Mouse (Mus musculus) MEL (cell line): Measurements from ENCODE around the gene Gm20721. TPM values are rescaled to one million over a fixed set of nuclear protein-coding genes. Genes with fewer than 3 reads are reported as not detected.
A peak's percentile ranks its signal among the peaks of the same experiment; 100 is the strongest.

Experiments
- DNase-seq: peaks from one replicate; pipeline ENCODE4 v3.0.0; 2011; ENCODE audit warnings: low read depth, low spot score
- H3K27ac ChIP-seq: 2 replicates; pipeline ENCODE4 v1.5.1; 2012; ENCODE audit warnings: low read depth, mild to moderate bottlenecking, control low read depth, low read length, moderate library complexity; ENCODE audit not compliant: control insufficient read depth
- H3K27me3 ChIP-seq, 2 experiments: fragments of 150-350 bp in 1 of 2; sonication (generic) in 1 of 2; 2 replicates each; pipeline ENCODE4 v1.6.1; 2012; ENCODE audit warnings: low read length in 2 of 2, mild to moderate bottlenecking in 2 of 2, improper control_type of control experiment in 1 of 2, moderate library complexity in 1 of 2; ENCODE audit not compliant: insufficient read depth in 2 of 2, control insufficient read depth in 1 of 2
- H3K36me3 ChIP-seq, 2 experiments: 2 replicates each; pipeline ENCODE4 v1.6.1; 2012 to 2014; ENCODE audit warnings: low read length in 2 of 2, improper control_type of control experiment in 1 of 2, inconsistent platforms in 1 of 2, mild to moderate bottlenecking in 1 of 2; ENCODE audit not compliant: insufficient read depth in 2 of 2, control insufficient read depth in 1 of 2
- H3K4me1 ChIP-seq, 2 experiments: fragments of 150-350 bp in 1 of 2; sonication (generic) in 1 of 2; 2 replicates each; pipeline ENCODE4 v1.6.1; 2012; ENCODE audit warnings: low read length in 2 of 2, improper control_type of control experiment in 1 of 2, mild to moderate bottlenecking in 1 of 2; ENCODE audit not compliant: insufficient read depth in 2 of 2, control insufficient read depth in 1 of 2
- H3K4me3 ChIP-seq, 2 experiments: fragments of 150-350 bp in 1 of 2; sonication (generic) in 1 of 2; 2 replicates each; pipeline ENCODE4 v1.5.1; 2012; ENCODE audit warnings: low read depth in 2 of 2, low read length in 2 of 2, mild to moderate bottlenecking in 2 of 2, moderate library complexity in 2 of 2, control low read depth in 1 of 2, improper control_type of control experiment in 1 of 2; ENCODE audit not compliant: control insufficient read depth in 1 of 2, insufficient read depth in 1 of 2
- H3K79me2 ChIP-seq: 2 replicates; pipeline ENCODE4 v1.6.1; 2012; ENCODE audit warnings: mild to moderate bottlenecking, low read length, moderate library complexity; ENCODE audit not compliant: control insufficient read depth, poor library complexity, insufficient read depth
- H3K9ac ChIP-seq: 2 replicates; pipeline ENCODE4 v1.6.1; 2012; ENCODE audit warnings: low read depth, mild to moderate bottlenecking, control low read depth, low read length, moderate library complexity; ENCODE audit not compliant: control insufficient read depth, poor library complexity, severe bottlenecking
- H3K9me3 ChIP-seq: fragments of 150-350 bp; sonication (generic); replicated peaks from 2 replicates; pipeline ENCODE4 v1.6.1; 2012; ENCODE audit warnings: mild to moderate bottlenecking, low read length, improper control_type of control experiment, moderate library complexity; ENCODE audit not compliant: insufficient read depth
- BHLHE40 ChIP-seq: IDR thresholded peaks from 2 replicates; pipeline ENCODE4 v1.6.1; 2012; ENCODE audit warnings: low read depth, mild to moderate bottlenecking, inconsistent platforms, low read length, improper control_type of control experiment, borderline replicate concordance
- CHD1 ChIP-seq: IDR thresholded peaks from 2 replicates; pipeline ENCODE4 v1.6.1; 2012; ENCODE audit warnings: low read depth, mild to moderate bottlenecking, inconsistent platforms, low read length, improper control_type of control experiment
- CTCF ChIP-seq, 3 experiments: IDR thresholded peaks in 2 of 3; conservative IDR thresholded peaks in 1 of 3; 2 replicates each; pipeline ENCODE4 v1.5.1; 2011 to 2012; ENCODE audit warnings: low read length in 3 of 3, low read depth in 2 of 3, mild to moderate bottlenecking in 2 of 3, improper control_type of control experiment in 1 of 3, inconsistent platforms in 1 of 3, mixed read lengths in 1 of 3, moderate library complexity in 1 of 3; ENCODE audit not compliant: control insufficient read depth in 1 of 3, insufficient read depth in 1 of 3, poor library complexity in 1 of 3, severe bottlenecking in 1 of 3
- ELF1 ChIP-seq: IDR thresholded peaks from 2 replicates; pipeline ENCODE4 v1.6.1; 2014; ENCODE audit warnings: low read depth, mild to moderate bottlenecking, inconsistent platforms, low read length, improper control_type of control experiment, moderate library complexity
- EP300 ChIP-seq, 2 experiments: IDR thresholded peaks; 2 replicates each; pipeline ENCODE4 v1.6.1; 2011; ENCODE audit warnings: improper control_type of control experiment in 2 of 2, low read length in 2 of 2, low read depth in 1 of 2, mild to moderate bottlenecking in 1 of 2
- ETS1 ChIP-seq: IDR thresholded peaks from 2 replicates; pipeline ENCODE4 v1.6.1; 2012; ENCODE audit warnings: low read depth, mild to moderate bottlenecking, inconsistent platforms, low read length, improper control_type of control experiment, moderate library complexity
- GATA1 ChIP-seq: IDR thresholded peaks from 2 replicates; pipeline ENCODE4 v1.6.1; 2011; ENCODE audit warnings: low read depth, low read length, improper control_type of control experiment
- HCFC1 ChIP-seq: IDR thresholded peaks from 2 replicates; pipeline ENCODE4 v1.6.1; 2012; ENCODE audit warnings: low read depth, mild to moderate bottlenecking, inconsistent platforms, low read length, improper control_type of control experiment, moderate library complexity
- JUND ChIP-seq: IDR thresholded peaks from 2 replicates; pipeline ENCODE4 v1.6.1; 2011; ENCODE audit warnings: low read depth, mild to moderate bottlenecking, improper control_type of control experiment, low read length
- KAT2A ChIP-seq: conservative IDR thresholded peaks from 2 replicates; pipeline ENCODE4 v1.6.1; 2012; ENCODE audit warnings: low read depth, low read length, improper control_type of control experiment, inconsistent platforms
- MAFK ChIP-seq: IDR thresholded peaks from 2 replicates; pipeline ENCODE4 v1.6.1; 2011; ENCODE audit warnings: low read depth, mild to moderate bottlenecking, low read length, improper control_type of control experiment, borderline replicate concordance
- MAX ChIP-seq: IDR thresholded peaks from 2 replicates; pipeline ENCODE4 v1.6.1; 2011; ENCODE audit warnings: low read length, improper control_type of control experiment
- MAZ ChIP-seq: IDR thresholded peaks from 2 replicates; pipeline ENCODE4 v1.6.1; 2012; ENCODE audit warnings: low read depth, mild to moderate bottlenecking, inconsistent platforms, low read length, improper control_type of control experiment
- MEF2A ChIP-seq: IDR thresholded peaks from 2 replicates; pipeline ENCODE4 v1.6.1; 2014; ENCODE audit warnings: low read depth, mild to moderate bottlenecking, inconsistent platforms, low read length, improper control_type of control experiment; ENCODE audit not compliant: poor library complexity, insufficient replicate concordance, severe bottlenecking; ENCODE audit errors: extremely low read depth
- MXI1 ChIP-seq: IDR thresholded peaks from 2 replicates; pipeline ENCODE4 v1.6.1; 2011; ENCODE audit warnings: mild to moderate bottlenecking, low read depth, low read length, improper control_type of control experiment
- MYB ChIP-seq: IDR thresholded peaks from 2 replicates; pipeline ENCODE4 v1.6.1; 2011; ENCODE audit warnings: mild to moderate bottlenecking, low read depth, low read length, improper control_type of control experiment
- MYC ChIP-seq: IDR thresholded peaks from 2 replicates; pipeline ENCODE4 v1.6.1; 2011; ENCODE audit warnings: low read depth, mild to moderate bottlenecking, low read length, improper control_type of control experiment, moderate library complexity
- NELFE ChIP-seq: IDR thresholded peaks from 2 replicates; pipeline ENCODE4 v1.6.1; 2011; ENCODE audit warnings: low read depth, low read length, improper control_type of control experiment
- NRF1 ChIP-seq: IDR thresholded peaks from 2 replicates; pipeline ENCODE4 v1.6.1; 2014; ENCODE audit warnings: low read depth, mild to moderate bottlenecking, inconsistent platforms, low read length, improper control_type of control experiment, moderate library complexity; ENCODE audit not compliant: poor library complexity, insufficient read depth, severe bottlenecking
- POLR2A ChIP-seq, 2 experiments: IDR thresholded peaks; 2 replicates each; pipeline ENCODE4 v1.6.1; 2011 to 2012; ENCODE audit warnings: low read length in 2 of 2, mild to moderate bottlenecking in 2 of 2, control low read depth in 1 of 2, improper control_type of control experiment in 1 of 2, low read depth in 1 of 2, moderate library complexity in 1 of 2; ENCODE audit not compliant: control insufficient read depth in 1 of 2, insufficient read depth in 1 of 2, poor library complexity in 1 of 2
- POLR2AphosphoS5 ChIP-seq: IDR thresholded peaks from 2 replicates; pipeline ENCODE4 v1.6.1; 2012; ENCODE audit warnings: low read depth, borderline replicate concordance, mild to moderate bottlenecking, inconsistent platforms, low read length, moderate library complexity, mixed read lengths
- RAD21 ChIP-seq: IDR thresholded peaks from 2 replicates; pipeline ENCODE4 v1.6.1; 2011; ENCODE audit warnings: mild to moderate bottlenecking, low read depth, low read length, improper control_type of control experiment
- SIN3A ChIP-seq: IDR thresholded peaks from 2 replicates; pipeline ENCODE4 v1.6.1; 2012; ENCODE audit warnings: low read length, improper control_type of control experiment, inconsistent platforms
- TAL1 ChIP-seq: IDR thresholded peaks from 2 replicates; pipeline ENCODE4 v1.6.1; 2012; ENCODE audit warnings: mild to moderate bottlenecking, inconsistent platforms, low read length, moderate library complexity, mixed read lengths
- TBP ChIP-seq: IDR thresholded peaks from 2 replicates; pipeline ENCODE4 v1.8.0; 2011; ENCODE audit warnings: low read depth, low read length, improper control_type of control experiment
- TCF12 ChIP-seq: IDR thresholded peaks from 2 replicates; pipeline ENCODE4 v1.6.1; 2014; ENCODE audit warnings: low read depth, mild to moderate bottlenecking, inconsistent platforms, low read length, improper control_type of control experiment, moderate library complexity
- USF2 ChIP-seq, 2 experiments: IDR thresholded peaks; 2 replicates each; pipeline ENCODE4 v1.6.1; 2011 to 2012; ENCODE audit warnings: improper control_type of control experiment in 2 of 2, low read length in 2 of 2, borderline replicate concordance in 1 of 2, inconsistent platforms in 1 of 2, low read depth in 1 of 2, mild to moderate bottlenecking in 1 of 2; ENCODE audit not compliant: insufficient read depth in 1 of 2
- ZC3H11A ChIP-seq: IDR thresholded peaks from 2 replicates; pipeline ENCODE4 v1.6.1; 2012; ENCODE audit warnings: low read depth, mild to moderate bottlenecking, inconsistent platforms, low read length, improper control_type of control experiment
- ZKSCAN1 ChIP-seq: IDR thresholded peaks from 2 replicates; pipeline ENCODE4 v1.6.1; 2012; ENCODE audit warnings: low read depth, mild to moderate bottlenecking, inconsistent platforms, low read length, improper control_type of control experiment, moderate library complexity
- ZNF384 ChIP-seq: IDR thresholded peaks from 2 replicates; pipeline ENCODE4 v1.6.1; 2012; ENCODE audit warnings: low read depth, mild to moderate bottlenecking, inconsistent platforms, low read length, improper control_type of control experiment
- polyA plus RNA-seq, 2 experiments: library from polyadenylated mRNA; stranded (reverse) in 1 of 2; unstranded in 1 of 2; fragments of >175 nt in 1 of 2; fragments of >200 nt in 1 of 2; gene quantifications; 2 replicates each; pipeline versions ENCODE4 v1.2.1 to v1.2.4; 2012; ENCODE audit warnings: low replicate concordance in 2 of 2, low read depth in 1 of 2; ENCODE audit not compliant: insufficient read length in 2 of 2, insufficient read depth in 1 of 2, missing spikeins in 1 of 2
- total RNA-seq: library from RNA; depleted of rRNA; stranded (reverse); fragments of 300-350 nt; gene quantifications from 2 replicates; pipeline ENCODE4 v1.2.3, GENCODE M21; 2012

Gm20721 gene
- total and polyA plus RNA-seq, 3 experiments: 34.2 to 171 TPM; not detected in 1

- no peak for TF ChIP-seq ZC3H11A
- TF ChIP-seq MAX: no peak
- TF ChIP-seq ZKSCAN1: no peak
- no peak for TF ChIP-seq CHD1
- no peak for TF ChIP-seq MYC
- TF ChIP-seq RAD21: no peak
- TF ChIP-seq MYB: no peak
- TF ChIP-seq MAFK: no peak
- TF ChIP-seq POLR2A (IDR thresholded peaks at IDR 0.05; ENCODE audit: control insufficient read depth in 1 of 2, insufficient read depth in 1 of 2, low read depth in 1 of 2, low read length in 2 of 2, poor library complexity in 1 of 2): no peak
- TF ChIP-seq TAL1: no peak
- no peak for TF ChIP-seq MAZ
- no peak for TF ChIP-seq POLR2AphosphoS5
- Histone ChIP-seq H3K4me1 (peaks cover 2 to 5% of the 10 kb centered on the region in 2 experiments; a peak in 2 of 4 replicates), H3K4me3 (no peak overlapping the region), H3K9ac (no peak overlapping the region), H3K79me2 (peaks cover 4% of the 10 kb centered on the region), H3K36me3 (peaks cover 14 to 18% of the 10 kb centered on the region in 2 experiments), H3K27me3 (no peaks in the 10 kb centered on the region), H3K9me3 (no peaks in the 10 kb centered on the region), H3K27ac (no peak overlapping the region)
- no peak for DNase-seq
Measured at GRCm38 (mm10) chr2:174344996-174345395, 1.5 kb downstream of the Gm20721 start.

- no peaks in the 10 kb centered on the region for H3K27me3 ChIP-seq
- DNase-seq: peak; percentile 77
- H3K79me2 ChIP-seq: peaks cover 9% of the 10 kb centered on the region
- H3K4me3 ChIP-seq: no peak overlapping the region
- peak overlapping the region; percentile 4; the same call in 1 of the 2 replicates for H3K27ac ChIP-seq
- peaks cover 14 to 18% of the 10 kb centered on the region in 2 experiments for H3K36me3 ChIP-seq
- H3K9me3 ChIP-seq: no peaks in the 10 kb centered on the region
- peaks cover 2 to 5% of the 10 kb centered on the region in 2 experiments; a peak in 2 of 4 replicates for H3K4me1 ChIP-seq
- H3K9ac ChIP-seq: no peak overlapping the region
- TF ChIP-seq BHLHE40 (no peak), ZNF384 (peak; percentile 80), SIN3A (0 out of 2 replicates have a peak, but pooled peaks have one; percentile 12), USF2 (IDR thresholded peaks at IDR 0.05; ENCODE audit: borderline replicate concordance in 1 of 2, insufficient read depth in 1 of 2, low read depth in 1 of 2, low read length in 2 of 2) (no peak), MEF2A (peak; percentile 96), CHD1 (no peak), GATA1 (no peak), EP300 (IDR thresholded peaks at IDR 0.05; ENCODE audit: low read depth in 1 of 2, low read length in 2 of 2) (no peak), NELFE (no peak), TCF12 (no peak), TAL1 (no peak), MAFK (no peak), NRF1 (no peak), JUND (no peak), MXI1 (no peak), ELF1 (no peak), POLR2AphosphoS5 (no peak), KAT2A (no peak), HCFC1 (no peak), CTCF (IDR thresholded peaks at IDR 0.05 in 2 of 3, conservative IDR thresholded peaks at IDR 0.05 in 1 of 3; ENCODE audit: control insufficient read depth in 1 of 3, insufficient read depth in 1 of 3, low read depth in 2 of 3, low read length in 3 of 3, poor library complexity in 1 of 3, severe bottlenecking in 1 of 3) (no peak), TBP (no peak), ZKSCAN1 (no peak), ETS1 (peak; percentile 38; the same call in 1 of the 2 replicates)
Measured at GRCm38 (mm10) chr2:174344003-174344655, 2.4 kb downstream of the Gm20721 start.
